Mouse (Mus musculus): ENCODE data around the gene Prrt1. TPM values are rescaled to one million over a fixed set of nuclear protein-coding genes. Genes with fewer than 3 reads are reported as not detected.

The Prrt1 gene
- 19.2 and 21.3 TPM in 2 replicates for polyA plus RNA-seq (2021; fragmentation: Nextera tagmentation)
- long read RNA-seq, experiment 1, partial matches to known transcripts: 1 of 8 reads
- long read RNA-seq, experiment 1, other reads (novel, unspliced or antisense): 5 of 8 reads
- long read RNA-seq, experiment 2, partial matches to known transcripts: 6 of 10 reads
- long read RNA-seq, experiment 2, other reads (novel, unspliced or antisense): 4 of 10 reads

DNA sequence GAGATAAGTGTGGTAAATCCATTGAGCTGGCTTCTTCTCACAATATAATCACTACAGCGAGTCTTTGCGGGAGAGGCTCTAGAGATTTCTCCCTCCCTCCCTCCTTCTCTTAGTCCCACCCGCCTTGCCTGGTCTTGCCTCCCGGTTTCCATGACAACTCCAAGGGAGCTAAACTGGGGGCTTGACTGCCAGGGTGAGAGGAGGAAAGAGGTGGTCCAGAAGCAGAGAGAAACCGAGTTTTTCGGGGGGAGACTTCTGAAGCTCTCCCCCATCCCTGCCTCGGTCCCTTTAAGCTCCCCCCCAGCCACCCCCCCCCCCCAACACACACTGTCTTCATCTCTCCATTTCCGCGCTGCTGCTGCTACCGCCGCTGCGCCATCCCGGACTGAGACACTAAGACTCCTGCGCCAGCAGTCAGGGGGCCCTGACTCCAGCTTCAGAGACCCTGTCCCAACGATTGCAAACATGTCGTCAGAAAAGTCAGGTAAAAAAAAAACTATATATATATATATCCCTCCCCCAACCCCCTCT, at the start of gene Prrt1:
TSS of gene Prrt1 (plus strand) at position 313 of the 531 bp plus-strand sequence.

DNA sequence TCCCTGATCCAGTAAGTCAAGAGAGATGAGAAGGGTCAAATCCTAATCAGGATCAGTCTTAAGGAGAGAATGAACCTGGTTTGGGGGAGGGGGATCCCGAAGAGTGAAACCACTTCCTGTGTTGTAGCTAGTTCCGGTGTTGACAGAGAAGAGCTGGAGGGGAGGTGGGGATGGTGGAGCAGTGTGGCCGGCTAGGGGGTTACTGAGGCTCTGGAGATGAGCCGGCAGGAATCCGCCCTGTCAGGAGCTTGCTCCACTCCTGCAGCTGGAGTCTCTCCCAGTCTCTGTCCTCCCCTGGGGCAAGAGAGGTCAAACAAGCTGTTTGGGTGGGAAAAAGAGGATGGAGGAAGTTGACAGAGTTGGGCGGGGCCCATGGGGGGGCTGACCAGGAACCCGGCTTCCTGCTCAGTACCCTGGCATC, 39.6 kb upstream of the Prrt1 start, which contains the start of gene Gpsm3:
TSS of gene Gpsm3 (plus strand) at position 126 of the 421 bp plus-strand sequence.

DNA sequence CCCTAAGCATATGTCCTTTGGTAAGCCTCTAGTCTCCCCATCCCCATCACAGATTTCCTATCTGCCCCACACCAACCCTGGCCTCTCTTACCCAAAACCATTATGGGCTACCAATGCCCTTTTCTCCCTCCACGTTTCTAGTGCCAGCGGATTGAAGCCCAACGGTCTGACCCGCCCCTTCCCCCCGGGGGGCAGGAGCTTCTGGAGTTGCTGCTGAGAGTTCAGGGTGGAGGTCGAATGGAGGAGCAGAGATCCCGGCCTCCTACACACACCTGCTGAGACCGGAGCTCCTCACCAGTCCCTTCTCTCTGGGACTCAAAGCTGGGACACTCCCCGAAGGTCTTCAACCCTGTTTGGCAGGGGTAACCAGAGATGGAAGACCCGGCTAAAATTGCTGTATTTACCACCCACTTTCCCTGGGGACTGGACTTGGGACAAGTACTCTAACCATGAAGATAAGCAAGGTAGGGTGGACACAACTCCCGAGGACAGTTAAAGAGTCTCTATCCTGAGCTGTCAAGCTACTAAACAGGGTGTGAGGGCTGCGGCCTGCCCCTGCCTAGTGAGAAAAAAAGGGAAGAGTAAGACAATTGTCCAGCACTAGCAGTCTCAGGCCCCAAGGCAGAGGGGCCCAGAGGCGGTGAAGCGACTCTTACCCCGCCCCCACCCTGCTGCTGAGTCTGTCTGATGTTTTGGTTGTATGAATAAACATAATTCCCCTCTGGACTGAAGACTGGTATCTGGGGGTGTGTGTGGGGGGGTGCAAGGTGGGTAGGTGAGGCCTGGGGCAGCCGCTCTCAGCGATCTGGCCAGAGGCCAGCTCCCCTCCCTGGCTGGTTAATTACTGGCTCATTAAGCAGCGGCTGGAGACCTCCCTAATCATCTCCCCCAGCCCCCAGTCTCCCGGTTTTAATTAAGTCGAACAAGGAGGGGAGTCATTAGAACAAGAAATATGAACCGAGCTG, 38.0 kb upstream of the Prrt1 start, which contains the start of gene Pbx2:
TSS of gene Pbx2 (plus strand) at position 238 of the 965 bp plus-strand sequence.

DNA sequence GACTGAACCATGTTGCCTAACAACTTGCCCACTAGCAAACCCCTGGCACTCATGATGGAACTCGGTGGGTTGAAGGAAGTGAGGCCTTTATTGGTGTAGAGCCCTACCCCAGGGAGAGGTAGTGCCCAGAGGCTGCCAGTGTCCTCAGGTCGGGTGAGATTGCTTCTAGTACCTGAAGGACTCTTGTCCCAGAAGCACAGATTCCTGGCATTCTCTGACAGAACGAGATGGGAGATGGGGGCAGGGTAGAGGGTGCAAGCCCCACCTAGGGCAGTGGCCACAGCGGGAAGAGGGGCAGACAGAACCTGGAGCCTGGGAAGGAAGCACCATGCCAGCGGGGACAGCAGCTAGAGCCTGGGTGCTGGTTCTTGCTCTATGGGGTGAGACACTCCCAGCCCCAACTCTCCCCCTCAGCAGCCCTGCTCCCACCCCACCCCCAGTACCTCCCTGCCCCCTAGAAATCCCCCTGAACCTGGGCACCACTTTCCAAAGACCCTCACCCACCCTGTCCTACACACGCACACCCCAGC, 31.7 kb upstream of the Prrt1 start, which contains the start of gene Ager:
TSS of gene Ager (plus strand) at position 297 of the 530 bp plus-strand sequence.

DNA sequence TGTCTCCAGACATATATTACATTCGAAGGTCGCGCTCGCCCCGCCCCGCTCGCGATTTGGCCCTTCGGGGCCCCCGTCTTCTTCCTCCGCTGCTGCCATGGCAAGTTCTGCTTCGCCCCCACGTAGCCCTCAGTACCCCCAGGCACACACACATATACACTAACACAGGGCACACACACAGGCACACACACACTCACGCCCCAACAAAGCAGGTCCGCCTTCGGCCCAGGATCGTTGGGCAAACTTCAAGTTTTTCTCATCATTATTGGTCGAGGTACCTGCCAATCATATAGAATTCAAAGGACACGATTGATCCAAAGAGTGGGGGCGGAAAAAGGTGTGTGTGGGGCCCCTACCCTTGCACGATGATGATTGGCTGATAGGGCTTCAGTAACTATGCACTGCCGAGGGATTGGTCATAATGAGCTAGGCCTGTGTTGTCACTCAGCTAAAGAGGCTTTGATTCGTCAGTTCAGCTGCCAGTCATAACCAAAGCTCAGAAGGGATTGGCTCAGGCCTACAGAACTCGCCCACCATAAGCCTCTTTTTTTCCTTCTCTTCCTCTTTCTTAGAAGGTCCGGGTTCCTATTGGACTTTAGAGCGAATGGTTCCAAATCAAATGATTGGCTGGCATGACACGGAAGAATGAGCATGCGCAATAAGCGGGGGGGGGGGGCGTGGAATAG, 25.8 kb upstream of the Prrt1 start, which contains the start of gene Rnf5:
TSS of gene Rnf5 (minus strand) at position 316 of the 686 bp plus-strand sequence.

DNA sequence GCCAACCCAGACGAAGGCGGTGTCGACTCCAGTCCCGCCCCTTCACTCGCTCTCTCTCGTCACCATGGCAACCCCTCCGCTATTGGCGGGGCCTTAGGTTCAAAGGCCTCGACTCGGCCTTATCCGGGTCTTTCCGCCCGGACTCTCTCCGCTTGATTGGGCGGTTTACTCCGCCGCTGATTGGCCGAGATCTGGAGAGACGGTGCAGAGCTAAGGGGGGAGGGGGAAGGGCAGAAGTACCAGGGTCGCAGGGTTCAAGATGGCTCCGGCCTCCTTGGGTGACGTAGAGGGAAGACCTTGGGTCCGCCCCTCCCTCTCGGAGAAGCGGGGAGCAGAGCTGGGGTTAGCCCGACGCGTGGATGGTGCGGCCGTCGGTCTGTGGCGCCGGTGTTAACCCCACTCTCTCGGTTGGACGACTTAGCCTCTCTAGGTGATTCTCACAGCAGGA, 25.2 kb upstream of the Prrt1 start, which contains the start of gene Agpat1:
TSS of gene Agpat1 (plus strand) at position 202 of the 448 bp plus-strand sequence.

DNA sequence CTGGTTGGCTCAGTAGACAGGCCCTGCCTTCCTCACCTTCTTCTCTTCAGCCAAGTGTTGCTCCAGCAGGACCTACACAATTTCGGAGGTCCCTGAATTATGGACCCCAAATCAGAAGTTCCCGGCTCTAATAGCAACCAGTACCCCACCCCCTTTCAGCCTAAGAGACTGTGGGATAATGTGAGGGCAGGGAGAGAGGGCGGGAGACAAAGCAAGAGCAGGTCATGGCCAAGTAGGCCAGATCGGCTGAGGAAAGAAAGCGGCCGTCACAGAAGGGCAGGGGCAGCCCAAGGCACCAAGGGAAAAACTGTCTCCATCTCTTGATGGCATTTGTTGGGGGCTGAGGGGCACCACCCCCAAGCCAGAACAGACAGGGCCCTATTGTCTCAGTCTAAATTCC, 13.5 kb upstream of the Prrt1 start, which contains the start of gene Egfl8:
TSS of gene Egfl8 (minus strand) at position 101 of the 400 bp plus-strand sequence.

DNA sequence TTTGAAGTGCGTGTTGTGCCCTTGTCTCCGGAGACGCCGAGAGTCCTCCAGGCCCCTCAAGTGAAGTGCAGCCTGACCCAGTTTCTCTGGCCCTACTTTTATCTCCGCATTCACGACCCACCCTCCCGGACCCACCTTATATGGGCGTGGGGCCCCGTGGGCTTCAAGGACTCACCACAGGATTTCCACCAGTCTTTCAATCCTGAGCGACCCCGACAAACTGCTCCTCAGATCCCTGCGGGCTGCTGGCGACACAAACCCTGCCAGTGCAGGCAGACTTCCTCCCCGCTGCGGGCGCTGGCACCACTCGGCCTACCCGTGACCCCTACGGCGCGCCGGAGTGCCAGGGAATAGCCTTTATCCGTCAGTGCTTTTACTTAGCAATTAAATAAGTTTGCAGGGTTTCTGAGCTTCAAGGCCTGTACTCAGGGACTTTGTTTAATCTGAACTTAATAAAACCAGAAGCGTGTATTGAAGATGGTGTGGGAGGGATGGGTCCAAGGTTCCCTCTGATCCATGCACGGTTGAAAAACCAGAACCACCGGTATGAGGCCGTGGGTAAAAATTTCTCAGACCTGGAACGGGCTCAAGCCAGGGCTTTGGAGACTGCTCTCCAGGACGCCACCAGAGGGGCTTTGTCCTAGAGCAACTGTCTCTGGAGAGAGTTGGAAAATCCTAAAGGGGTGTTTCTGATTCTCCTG, 1.2 kb upstream of the Prrt1 start, which contains the start of gene Ppt2:
TSS of gene Ppt2 (minus strand) at position 568 of the 701 bp plus-strand sequence.

DNA sequence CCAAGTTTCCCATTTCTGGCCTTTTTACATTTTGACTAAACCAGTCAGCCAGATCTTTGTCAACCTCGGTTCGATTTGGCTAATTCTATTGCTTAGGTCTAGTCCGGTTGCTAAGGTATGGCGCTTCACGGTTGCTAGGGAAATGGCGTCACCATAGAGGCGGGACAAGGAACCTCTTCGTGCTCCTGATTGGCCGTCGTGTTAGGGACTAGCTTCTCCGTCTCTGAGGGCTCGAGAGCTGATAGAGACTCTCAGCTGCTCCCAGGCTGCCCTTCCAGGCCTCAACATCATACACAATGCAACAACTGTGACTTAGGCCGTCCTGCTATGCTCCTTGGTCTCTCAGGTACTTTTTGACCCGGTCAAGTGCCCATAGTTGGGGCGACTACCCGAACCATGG, 15.3 kb downstream of the Prrt1 start, which contains the start of gene Fkbpl:
TSS of gene Fkbpl (plus strand) at position 157 of the 400 bp plus-strand sequence.

DNA sequence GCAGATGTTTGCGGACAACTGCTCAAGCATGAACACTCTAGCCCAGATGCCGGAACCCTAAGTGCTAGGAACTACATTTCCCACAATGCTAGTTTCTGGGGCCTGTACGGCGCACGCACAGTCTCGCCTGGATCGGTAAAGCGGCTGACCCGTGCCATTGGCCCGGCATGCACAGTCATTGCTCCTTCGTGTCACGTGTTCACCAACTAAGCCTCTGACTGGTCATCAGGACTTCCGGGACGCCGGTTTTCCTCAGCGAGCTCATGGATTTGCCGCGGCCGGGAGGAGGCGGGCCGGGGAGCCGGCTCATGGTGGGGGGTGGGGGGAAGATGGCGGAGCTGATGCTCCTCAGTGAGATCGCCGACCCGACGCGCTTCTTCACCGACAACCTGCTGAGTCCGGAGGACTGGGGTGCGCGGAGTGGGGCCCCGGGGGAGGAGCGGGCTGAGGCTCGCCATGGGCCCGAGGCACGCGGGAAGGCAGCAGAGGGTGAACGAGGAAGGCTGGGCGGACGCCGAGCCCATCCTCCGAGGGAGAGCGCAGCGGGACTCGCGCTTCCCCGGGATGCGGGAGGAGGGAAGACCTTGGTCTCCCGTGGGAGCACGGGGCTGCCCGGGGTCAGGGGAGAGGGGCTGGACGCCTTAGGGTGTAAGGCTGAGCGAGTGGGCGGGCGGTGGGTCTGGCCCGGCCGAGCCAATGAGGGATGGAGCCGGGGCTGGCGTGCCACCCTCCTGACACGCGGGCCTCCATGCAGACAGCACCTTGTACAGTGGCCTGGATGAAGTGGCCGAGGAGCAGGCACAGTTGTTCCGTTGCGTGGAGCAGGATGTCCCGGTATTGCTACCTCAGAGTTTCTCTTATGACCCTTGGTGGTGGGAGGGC, 17.8 kb downstream of the Prrt1 start, which contains the start of gene Atf6b:
TSS of gene Atf6b (plus strand) at position 241 of the 882 bp plus-strand sequence.

DNA sequence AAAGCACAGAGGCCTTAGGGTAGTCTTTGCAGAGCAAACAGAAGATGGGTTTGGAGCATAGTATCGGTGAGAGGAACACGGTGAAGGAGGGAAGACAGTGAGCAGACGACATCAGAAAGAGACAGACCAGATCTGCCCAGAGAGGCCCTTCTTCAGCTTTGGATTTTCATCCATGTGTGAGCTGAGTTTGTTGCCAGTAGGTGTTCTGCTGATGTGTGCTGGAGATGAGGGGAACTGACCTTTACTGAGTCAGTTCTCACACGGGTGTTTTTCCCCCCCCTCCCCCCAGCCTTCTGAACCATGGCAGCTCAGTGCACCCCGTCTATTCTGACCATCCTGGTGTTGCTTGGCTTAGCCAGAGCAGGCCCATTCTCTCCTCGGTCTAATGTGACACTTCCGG, 40.9 kb downstream of the Prrt1 start, which contains the start of gene Tnxb:
TSS of gene Tnxb (plus strand) at position 301 of the 400 bp plus-strand sequence.

Other genes starting within 250 kb of the Prrt1 start
- gene BC051142, start 230.7 kb upstream of the Prrt1 start, polyA plus RNA-seq (2021; fragmentation: Nextera tagmentation): 0.94 and 1.4 TPM in 2 replicates
- not detected in 2 replicates for gene Btnl4, start 152.2 kb upstream of the Prrt1 start, polyA plus RNA-seq (2021; fragmentation: Nextera tagmentation)
- gene Btnl6, start 112.2 kb upstream of the Prrt1 start, polyA plus RNA-seq (2021; fragmentation: Nextera tagmentation): not detected in 2 replicates
- 1.1 and 1.3 TPM in 2 replicates for gene Notch4, start 65.3 kb upstream of the Prrt1 start, polyA plus RNA-seq (2021; fragmentation: Nextera tagmentation)
- 0.38 and 0.58 TPM in 2 replicates for gene Gpsm3, start 39.7 kb upstream of the Prrt1 start, polyA plus RNA-seq (2021; fragmentation: Nextera tagmentation)
- gene Pbx2, start 38.3 kb upstream of the Prrt1 start, polyA plus RNA-seq (2021; fragmentation: Nextera tagmentation): 1.8 and 2.0 TPM in 2 replicates
- gene Ager, start 31.7 kb upstream of the Prrt1 start, polyA plus RNA-seq (2021; fragmentation: Nextera tagmentation): 0.57 and 2.0 TPM in 2 replicates
- gene Rnf5, start 25.8 kb upstream of the Prrt1 start, polyA plus RNA-seq (2021; fragmentation: Nextera tagmentation): 191 and 194 TPM in 2 replicates
- gene Agpat1, start 25.3 kb upstream of the Prrt1 start, polyA plus RNA-seq (2021; fragmentation: Nextera tagmentation): 76.2 and 84.4 TPM in 2 replicates
- gene Egfl8, start 13.6 kb upstream of the Prrt1 start, polyA plus RNA-seq (2021; fragmentation: Nextera tagmentation): 2.5 and 3.3 TPM in 2 replicates
- gene Ppt2, start 1.0 kb upstream of the Prrt1 start, polyA plus RNA-seq (2021; fragmentation: Nextera tagmentation): 8.3 and 9.4 TPM in 2 replicates
- gene Fkbpl, start 15.2 kb downstream of the Prrt1 start, polyA plus RNA-seq (2021; fragmentation: Nextera tagmentation): 18.3 and 19.7 TPM in 2 replicates
- gene Atf6b, start 17.6 kb downstream of the Prrt1 start, polyA plus RNA-seq (2021; fragmentation: Nextera tagmentation): 35.3 and 40.9 TPM in 2 replicates
- gene Tnxb, start 41.0 kb downstream of the Prrt1 start, polyA plus RNA-seq (2021; fragmentation: Nextera tagmentation): 0.31 and 0.33 TPM in 2 replicates
- 9.3 and 15.6 TPM in 2 replicates for gene C4b, start 114.3 kb downstream of the Prrt1 start, polyA plus RNA-seq (2021; fragmentation: Nextera tagmentation)
- not detected in 2 replicates for gene Cyp21a1, start 175.0 kb downstream of the Prrt1 start, polyA plus RNA-seq (2021; fragmentation: Nextera tagmentation)
- 55.5 and 61.6 TPM in 2 replicates for gene Stk19, start 207.4 kb downstream of the Prrt1 start, polyA plus RNA-seq (2021; fragmentation: Nextera tagmentation)
- gene Dxo, start 207.5 kb downstream of the Prrt1 start, polyA plus RNA-seq (2021; fragmentation: Nextera tagmentation): 26.3 and 27.8 TPM in 2 replicates
- gene Skiv2l, start 220.7 kb downstream of the Prrt1 start, polyA plus RNA-seq (2021; fragmentation: Nextera tagmentation): 23.6 and 26.5 TPM in 2 replicates
- 36.8 and 43.3 TPM in 2 replicates for gene Nelfe, start 220.9 kb downstream of the Prrt1 start, polyA plus RNA-seq (2021; fragmentation: Nextera tagmentation)
- 0.49 and 0.80 TPM in 2 replicates for gene Cfb, start 233.0 kb downstream of the Prrt1 start, polyA plus RNA-seq (2021; fragmentation: Nextera tagmentation)
- gene Zbtb12, start 249.9 kb downstream of the Prrt1 start, polyA plus RNA-seq (2021; fragmentation: Nextera tagmentation): 0.23 and 0.26 TPM in 2 replicates